Mouse (Mus musculus): Measurements from ENCODE around the gene Snx15.

DNA sequence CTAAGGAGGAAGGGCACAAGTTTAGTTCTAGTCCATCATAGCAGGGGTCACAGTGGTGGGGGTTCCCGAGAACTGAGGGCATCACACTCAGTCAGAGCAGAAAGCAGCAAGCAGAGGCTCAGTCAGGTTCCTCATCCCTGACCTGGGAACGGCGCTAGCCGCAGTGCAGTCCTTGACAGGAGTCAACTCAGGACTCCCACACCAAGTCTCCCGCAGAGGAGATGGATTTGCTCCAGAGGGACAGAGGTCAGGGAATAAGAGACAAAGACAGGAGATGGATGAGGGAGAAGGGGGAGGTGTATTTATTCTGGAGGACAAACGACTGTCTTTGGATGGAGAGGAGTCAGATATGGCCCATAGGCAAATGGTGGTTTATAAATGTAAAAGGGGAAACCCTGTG is 15.0 kb downstream of the Snx15 start:
- TF ChIP-seq POLR2A (IDR thresholded peaks at IDR 0.05; ENCODE audit: low read depth, low read length), result no peak
- no peak for TF ChIP-seq HCFC1 (IDR thresholded peaks at IDR 0.05; ENCODE audit: low read depth, low read length)
- no peak for TF ChIP-seq TCF12 (IDR thresholded peaks at IDR 0.05; ENCODE audit: low read depth, low read length)
- TF ChIP-seq MEF2A (IDR thresholded peaks at IDR 0.05; ENCODE audit: borderline replicate concordance, low read depth, low read length), result no peak
- TF ChIP-seq CTCF (conservative IDR thresholded peaks at IDR 0.05 in 1 of 2, IDR thresholded peaks at IDR 0.05 in 1 of 2; ENCODE audit: low read depth in 2 of 2, low read length in 2 of 2), result no peak
- TF ChIP-seq MXI1 (IDR thresholded peaks at IDR 0.05; ENCODE audit: low read depth, low read length), result no peak
- no peak for TF ChIP-seq SMC3 (IDR thresholded peaks at IDR 0.05; ENCODE audit: low read depth, low read length)
- no peak for TF ChIP-seq ZC3H11A (IDR thresholded peaks at IDR 0.05; ENCODE audit: low read depth, low read length)
- no peak for TF ChIP-seq TBP (conservative IDR thresholded peaks at IDR 0.05; ENCODE audit: low read depth, low read length)

Data from CH12.LX (cell line).